Mouse (Mus musculus) cerebellum, adult 2 months (tissue): ENCODE results near the gene Mex3d. TPM values are rescaled to one million over a fixed set of nuclear protein-coding genes. Genes with fewer than 3 reads are reported as not detected.

Experiments
- DNase-seq, 2 experiments: peaks; one replicate each; pipeline ENCODE4 v3.0.0; 2021
- H3K27ac ChIP-seq: fragments of 200-500 bp; 2 replicates; pipeline ENCODE4 v1.5.1; 2012; ENCODE audit warnings: low read length, control low read depth, inconsistent platforms; ENCODE audit not compliant: insufficient read depth
- H3K27me3 ChIP-seq: fragments of 200-500 bp; 2 replicates; pipeline ENCODE4 v1.6.1; 2012; ENCODE audit warnings: inconsistent platforms, mild to moderate bottlenecking, low read length, moderate library complexity; ENCODE audit not compliant: control insufficient read depth, insufficient read depth
- H3K4me1 ChIP-seq: fragments of 200-500 bp; 2 replicates; pipeline ENCODE4 v1.6.1; 2011; ENCODE audit warnings: low read length; ENCODE audit not compliant: control insufficient read depth, insufficient read depth
- H3K4me3 ChIP-seq: fragments of 200-500 bp; replicated peaks from 2 replicates; pipeline ENCODE3; 2011; ENCODE audit warnings: mild to moderate bottlenecking, low read depth, low read length, control low read depth; ENCODE audit not compliant: insufficient read depth
- CTCF ChIP-seq: fragments of 200-500 bp; IDR thresholded peaks from 2 replicates; pipeline ENCODE4 v1.5.1; 2011; ENCODE audit warnings: low read depth, mild to moderate bottlenecking, control low read depth, low read length, moderate library complexity, borderline replicate concordance; ENCODE audit not compliant: insufficient read depth
- POLR2A ChIP-seq: fragments of 200-500 bp; IDR thresholded peaks from 2 replicates; pipeline ENCODE4 v1.6.1; 2011; ENCODE audit warnings: low read length, control low read depth, borderline replicate concordance; ENCODE audit not compliant: insufficient read depth
- WGBS: fragments of 180-500 bp; shearing (Covaris S2); methylation state at CpG from one replicate; pipeline ENCODE4 v1.1.7; 2018; 5-methylcytosine and 5-hydroxymethylcytosine counted together
- polyA plus RNA-seq: library from polyadenylated mRNA; depleted of rRNA; stranded (reverse); fragments of >200 nt; gene quantifications from 2 replicates; pipeline ENCODE4 v1.2.3, GENCODE M21; 2012

Mex3d gene
- polyA plus RNA-seq, 1 experiment = 16.1 TPM

GRCm38 (mm10) chr10:80398719-80399190 is 11.3 kb upstream of the Mex3d start:
- TF ChIP-seq POLR2A = peak; percentile 61
- TF ChIP-seq CTCF = no peak
- no peaks in the 10 kb centered on the region for H3K27me3 ChIP-seq
- WGBS = under 1% methylated on average over 53 of the region's 59 CpGs
- H3K4me3 ChIP-seq = peak overlapping the region; percentile 59
- DNase-seq = peak; percentile 99
- H3K27ac ChIP-seq = peak overlapping the region; percentile 88
- H3K4me1 ChIP-seq = peaks cover 14% of the 10 kb centered on the region

DNA sequence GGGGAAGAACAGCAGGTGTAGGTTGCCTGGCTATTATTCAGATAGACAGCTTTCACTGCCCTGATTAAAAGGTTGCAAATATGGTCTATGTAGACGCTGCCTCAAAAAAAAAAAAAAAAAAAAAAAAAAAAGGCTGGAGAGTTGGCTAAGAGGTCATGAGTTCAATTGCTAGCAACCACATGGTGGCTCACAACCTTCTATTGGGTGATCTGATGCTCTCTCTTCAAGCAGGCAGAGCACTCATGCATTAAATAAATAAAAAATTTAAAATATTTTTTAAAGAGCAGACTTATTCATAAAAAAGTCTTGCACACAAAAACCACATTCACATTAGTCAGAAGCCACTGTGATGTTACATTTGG is 10.7 kb upstream of the Mex3d start:
- Histone ChIP-seq H3K27me3 (no peaks in the 10 kb centered on the region), H3K4me1 (peaks cover 14% of the 10 kb centered on the region), H3K27ac (peak overlapping the region; percentile 69), H3K4me3 (peak overlapping the region; percentile 57)
- 4% methylated on average over 1 of the region's 1 CpGs for WGBS
- DNase-seq = no peak
- TF ChIP-seq CTCF = no peak
- TF ChIP-seq POLR2A = no peak

GRCm38 (mm10) chr10:80397524-80398173 is 10.2 kb upstream of the Mex3d start:
- peaks cover 14% of the 10 kb centered on the region for H3K4me1 ChIP-seq
- DNase-seq = peak in 1 of 2 experiments; percentile 46
- 15% methylated on average over 8 of the region's 8 CpGs for WGBS
- no peak for TF ChIP-seq CTCF
- H3K4me3 ChIP-seq = peak overlapping the region; percentile 16
- peak overlapping the region; percentile 33; the same call in 1 of the 2 replicates for H3K27ac ChIP-seq
- H3K27me3 ChIP-seq = no peaks in the 10 kb centered on the region

DNA sequence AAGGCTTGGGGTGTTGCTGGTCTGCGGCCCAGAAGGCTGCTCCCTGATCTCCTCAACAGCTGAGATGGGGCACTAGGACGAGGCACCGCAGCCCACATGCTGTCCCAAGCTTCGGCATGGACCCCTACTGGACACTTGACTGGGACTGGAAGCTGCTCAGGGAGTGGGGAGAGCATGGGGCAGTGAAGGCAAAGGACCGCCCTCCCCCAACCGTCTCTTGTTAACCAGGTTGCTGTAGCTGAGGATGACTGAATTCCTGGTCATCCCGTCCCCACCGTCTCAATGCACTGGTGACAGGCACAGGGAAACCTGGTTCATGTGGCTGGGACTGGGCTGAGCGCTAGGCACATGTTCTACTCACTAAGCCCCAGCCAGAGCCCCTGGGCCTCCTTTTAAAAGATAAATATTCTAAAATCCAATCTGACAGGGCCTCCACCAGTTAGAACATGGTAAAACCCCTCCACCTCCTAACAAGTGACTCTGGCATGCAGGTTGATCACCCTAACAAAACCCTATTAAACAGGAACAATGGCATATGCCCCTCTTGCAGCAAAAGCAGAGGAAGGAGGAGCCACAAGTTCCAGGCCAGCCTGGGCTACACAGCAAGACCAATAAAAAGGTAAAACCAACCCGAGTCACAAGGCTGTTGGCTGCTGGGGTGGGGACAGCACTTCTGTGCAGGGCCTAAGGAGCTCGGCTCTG is 9.5 kb upstream of the Mex3d start:
- Histone ChIP-seq H3K4me1 (peaks cover 14% of the 10 kb centered on the region), H3K4me3 (no peak overlapping the region), H3K27me3 (no peaks in the 10 kb centered on the region), H3K27ac (no peak overlapping the region)
- no peak for DNase-seq
- TF ChIP-seq CTCF (no peak), POLR2A (no peak)
- 65% methylated on average over 11 of the region's 11 CpGs for WGBS

GRCm38 (mm10) chr10:80395025-80395627 is 7.7 kb upstream of the Mex3d start:
- TF ChIP-seq POLR2A = no peak
- no peak for TF ChIP-seq CTCF
- WGBS = 94% methylated on average over 35 of the region's 35 CpGs
- Histone ChIP-seq H3K4me1 (peaks cover 11% of the 10 kb centered on the region), H3K4me3 (no peak overlapping the region), H3K27ac (no peak overlapping the region), H3K27me3 (no peaks in the 10 kb centered on the region)
- peak in 1 of 2 experiments; percentile 27 for DNase-seq

DNA sequence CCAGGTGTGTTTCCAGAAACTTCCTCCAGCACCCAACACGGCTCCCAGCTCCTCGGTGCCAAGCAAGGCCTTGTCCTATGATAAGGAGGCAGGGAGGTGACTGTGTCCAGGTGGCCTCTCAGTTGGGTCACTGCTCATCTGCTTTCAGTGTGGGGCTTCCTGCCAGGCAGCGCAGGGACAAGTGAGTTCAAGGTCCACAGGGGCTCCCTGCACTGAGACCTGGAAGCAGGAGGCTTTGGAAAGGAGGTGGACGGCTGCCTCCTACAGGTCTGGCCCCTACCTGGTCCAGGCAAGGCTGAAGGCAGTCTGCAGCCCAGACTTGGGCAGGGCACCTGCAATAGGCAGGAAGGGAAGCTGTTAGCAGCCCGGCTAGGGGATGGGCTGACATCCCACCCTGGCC is 5.2 kb upstream of the Mex3d start:
- Histone ChIP-seq H3K4me3 (no peak overlapping the region), H3K27ac (no peak overlapping the region), H3K27me3 (no peaks in the 10 kb centered on the region), H3K4me1 (peaks cover 15% of the 10 kb centered on the region)
- 53% methylated on average over 5 of the region's 5 CpGs for WGBS
- DNase-seq = no peak
- TF ChIP-seq CTCF (no peak), POLR2A (no peak)

DNA sequence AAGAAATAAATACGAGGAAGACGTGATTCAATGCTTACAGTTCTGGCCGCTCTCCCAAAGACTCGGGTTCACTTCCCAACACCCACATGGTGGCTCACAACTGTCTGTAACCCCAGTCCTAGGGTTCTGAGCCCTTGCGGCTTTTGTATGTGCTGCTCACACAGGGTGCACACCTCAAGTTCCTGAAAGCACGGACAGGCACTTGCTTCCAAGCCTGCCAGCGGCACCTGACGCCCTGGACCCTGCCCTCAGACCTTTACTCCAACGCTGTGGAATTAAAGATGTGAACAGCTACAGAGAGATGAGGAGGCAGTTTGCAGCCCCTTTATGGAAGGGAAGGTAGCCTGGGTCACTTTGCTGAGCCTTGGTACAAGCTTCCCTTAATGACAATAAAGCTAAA is 3.2 kb upstream of the Mex3d start:
- WGBS = 79% methylated on average over 9 of the region's 9 CpGs
- no peak for TF ChIP-seq CTCF
- TF ChIP-seq POLR2A = no peak
- no peak overlapping the region for H3K27ac ChIP-seq
- no peaks in the 10 kb centered on the region for H3K27me3 ChIP-seq
- H3K4me3 ChIP-seq = no peak overlapping the region
- H3K4me1 ChIP-seq = peaks cover 5% of the 10 kb centered on the region
- DNase-seq = no peak

DNA sequence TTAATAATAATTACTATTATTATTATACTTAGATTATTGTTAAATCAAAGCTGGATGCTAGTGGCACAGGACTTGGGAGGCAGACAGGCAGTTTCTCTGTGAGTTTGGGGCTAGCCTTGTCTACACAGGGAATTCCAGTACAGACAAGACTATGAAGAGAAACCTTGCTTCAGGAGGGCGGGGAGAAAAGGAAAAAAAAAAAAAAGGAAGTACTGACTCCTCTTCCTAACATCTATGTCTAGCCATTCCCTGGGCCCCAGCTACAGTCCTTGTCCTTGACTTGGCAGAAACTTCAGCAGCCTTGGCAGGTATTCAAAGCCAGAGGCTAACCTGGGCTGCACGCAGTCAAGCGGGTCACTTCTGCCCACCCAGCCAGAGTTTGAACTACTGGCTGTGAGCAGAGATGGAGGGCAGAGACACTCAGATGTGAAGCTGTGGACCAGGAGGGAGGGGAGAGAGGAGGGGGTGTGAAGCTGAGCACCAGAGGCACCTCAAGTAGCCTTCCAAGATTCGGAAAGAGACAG is 1.8 kb upstream of the Mex3d start:
- H3K27ac ChIP-seq = no peak overlapping the region
- peak in 1 of 2 experiments; percentile 28 for DNase-seq
- H3K4me1 ChIP-seq = peaks cover 16% of the 10 kb centered on the region
- TF ChIP-seq CTCF = no peak
- no peak for TF ChIP-seq POLR2A
- H3K27me3 ChIP-seq = no peaks in the 10 kb centered on the region
- WGBS = 38% methylated on average over 4 of the region's 4 CpGs
- no peak overlapping the region for H3K4me3 ChIP-seq
